Mouse (Mus musculus): ENCODE measurements around the gene Psmc1. TPM values are rescaled to one million over a fixed set of nuclear protein-coding genes. Genes with fewer than 3 reads are reported as not detected.

The Psmc1 gene
- total and polyA plus RNA-seq, 2 experiments from 2014 or later: 163 to 202 TPM

DNA sequence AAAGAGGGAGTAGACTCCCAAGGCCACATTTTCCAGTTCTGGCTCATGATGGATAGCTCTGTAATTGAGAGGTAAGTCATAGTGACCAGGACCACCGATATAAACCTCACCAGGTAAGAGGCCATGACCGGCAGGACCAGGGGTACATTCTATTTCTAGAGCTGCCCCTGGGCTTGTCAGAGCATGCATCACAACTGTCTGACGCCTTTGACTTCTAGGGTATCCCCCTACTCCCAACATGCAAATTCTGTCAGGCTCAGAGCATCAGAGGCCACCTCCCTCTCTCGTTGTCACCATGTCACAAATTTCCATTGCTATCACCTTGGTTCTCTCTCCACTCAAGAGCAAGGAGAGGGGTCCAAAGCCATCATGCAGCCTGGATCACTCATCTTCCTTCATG lies 19.2 kb upstream of the Psmc1 start:
- TF ChIP-seq EP300 (IDR thresholded peaks at IDR 0.05; ENCODE audit: low read depth) (no peak), CTCF (IDR thresholded peaks at IDR 0.05; ENCODE audit: low read depth) (no peak)
- Histone ChIP-seq H3K4me2 (ENCODE audit: low read depth, low read length) (no peak overlapping the region), H3K27me3 (ENCODE audit: control insufficient read depth, insufficient read depth, low read length) (no peaks in the 10 kb centered on the region), H3K9ac (replicated peaks; ENCODE audit: low read depth, low read length) (no peak overlapping the region), H3K4me3 (ENCODE audit: low read depth, low read length) (no peak overlapping the region), H3K36me3 (replicated peaks; ENCODE audit: control insufficient read depth, insufficient read depth, low read length) (no peaks in the 10 kb centered on the region), H3K4me1 (ENCODE audit: control insufficient read depth, insufficient read depth) (no peaks in the 10 kb centered on the region), H3K9me3 (replicated peaks; ENCODE audit: control insufficient read depth, low read length) (no peaks in the 10 kb centered on the region), H3K27ac (ENCODE audit: low read depth) (no peak overlapping the region)
- ATAC-seq (ENCODE audit: insufficient read depth, low read depth) (no peak), DNase-seq (ENCODE audit: low spot score) (no peak)
- whole genome bisulfite sequencing: 80% methylated on average over 4 of the region's 4 CpGs

DNA sequence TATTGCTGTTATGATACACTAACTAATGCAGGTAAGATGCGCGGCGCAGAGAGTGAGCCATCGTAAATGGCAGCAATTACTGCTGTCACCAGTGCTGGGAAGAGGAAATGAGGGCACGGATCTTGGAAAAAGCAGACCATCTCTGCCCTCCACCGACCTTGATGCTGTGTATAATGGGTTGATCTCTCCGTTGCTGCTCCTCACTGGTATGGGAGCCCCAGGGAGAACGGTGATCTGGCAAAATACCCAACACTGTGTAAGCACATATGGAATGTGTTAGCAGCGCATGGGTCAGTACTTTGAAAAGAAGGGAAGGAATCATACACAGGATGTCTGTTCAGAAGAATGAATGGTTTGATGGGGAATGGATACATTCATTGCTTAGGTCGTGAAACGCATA lies 16.9 kb upstream of the Psmc1 start:
- Histone ChIP-seq H3K27me3 (ENCODE audit: control insufficient read depth, insufficient read depth, low read length) (no peaks in the 10 kb centered on the region), H3K9me3 (replicated peaks; ENCODE audit: control insufficient read depth, low read length) (no peaks in the 10 kb centered on the region), H3K4me3 (ENCODE audit: low read depth, low read length) (no peak overlapping the region), H3K9ac (replicated peaks; ENCODE audit: low read depth, low read length) (no peak overlapping the region), H3K4me2 (ENCODE audit: low read depth, low read length) (no peak overlapping the region), H3K4me1 (ENCODE audit: control insufficient read depth, insufficient read depth) (no peaks in the 10 kb centered on the region), H3K27ac (ENCODE audit: low read depth) (no peak overlapping the region), H3K36me3 (replicated peaks; ENCODE audit: control insufficient read depth, insufficient read depth, low read length) (no peaks in the 10 kb centered on the region)
- DNase-seq (ENCODE audit: low spot score) (no peak), ATAC-seq (ENCODE audit: insufficient read depth, low read depth) (no peak)
- TF ChIP-seq CTCF (IDR thresholded peaks at IDR 0.05; ENCODE audit: low read depth) (no peak), EP300 (IDR thresholded peaks at IDR 0.05; ENCODE audit: low read depth) (no peak)
- 77% methylated on average over 11 of the region's 11 CpGs for WGBS

DNA sequence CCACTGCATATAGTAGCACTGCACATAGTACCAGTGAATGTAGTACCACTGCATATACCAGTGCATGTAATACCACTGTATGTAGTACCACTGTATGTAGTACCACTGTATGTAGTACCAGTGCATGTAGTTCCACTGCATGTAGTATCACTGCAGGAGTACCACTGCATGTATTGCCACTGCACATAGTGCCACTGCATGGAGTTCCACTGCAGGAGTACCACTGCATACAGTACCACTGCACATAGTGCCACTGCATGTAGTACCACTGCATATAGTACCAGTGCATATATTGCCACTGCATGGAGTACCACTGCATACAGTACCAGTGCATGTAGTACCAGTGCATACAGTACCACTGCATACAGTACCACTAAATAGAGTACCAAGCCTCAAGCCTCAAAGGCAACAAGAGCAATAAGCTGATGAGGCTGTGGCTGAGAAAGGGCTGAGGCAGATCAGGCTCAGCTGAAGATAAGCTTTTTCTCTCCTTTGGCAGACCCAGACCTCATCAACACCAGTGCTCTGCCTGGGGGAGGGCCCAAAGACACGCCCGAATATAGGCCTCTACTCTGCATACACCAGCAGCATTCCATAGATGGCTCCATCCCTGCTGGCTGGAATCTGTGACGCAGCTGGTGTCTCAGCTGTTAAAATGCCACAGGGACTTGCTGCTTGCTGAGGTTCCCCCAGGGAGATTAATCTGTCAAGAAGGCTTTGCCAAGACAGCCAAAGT lies 9.8 kb upstream of the Psmc1 start:
- Histone ChIP-seq H3K4me2 (ENCODE audit: low read depth, low read length) (no peak overlapping the region), H3K9me3 (replicated peaks; ENCODE audit: control insufficient read depth, low read length) (no peaks in the 10 kb centered on the region), H3K27ac (ENCODE audit: low read depth) (no peak overlapping the region), H3K4me3 (ENCODE audit: low read depth, low read length) (no peak overlapping the region), H3K9ac (replicated peaks; ENCODE audit: low read depth, low read length) (no peak overlapping the region), H3K4me1 (ENCODE audit: control insufficient read depth, insufficient read depth) (no peaks in the 10 kb centered on the region), H3K27me3 (ENCODE audit: control insufficient read depth, insufficient read depth, low read length) (no peaks in the 10 kb centered on the region), H3K36me3 (replicated peaks; ENCODE audit: control insufficient read depth, insufficient read depth, low read length) (no peaks in the 10 kb centered on the region)
- no peak for TF ChIP-seq EP300 (IDR thresholded peaks at IDR 0.05; ENCODE audit: low read depth)
- no peak for TF ChIP-seq CTCF (IDR thresholded peaks at IDR 0.05; ENCODE audit: low read depth)
- ATAC-seq (ENCODE audit: insufficient read depth, low read depth) (peak; percentile 49; the same call in 1 of the 2 replicates), DNase-seq (ENCODE audit: low spot score) (no peak)
- 39% methylated on average over 3 of the region's 3 CpGs for WGBS

DNA sequence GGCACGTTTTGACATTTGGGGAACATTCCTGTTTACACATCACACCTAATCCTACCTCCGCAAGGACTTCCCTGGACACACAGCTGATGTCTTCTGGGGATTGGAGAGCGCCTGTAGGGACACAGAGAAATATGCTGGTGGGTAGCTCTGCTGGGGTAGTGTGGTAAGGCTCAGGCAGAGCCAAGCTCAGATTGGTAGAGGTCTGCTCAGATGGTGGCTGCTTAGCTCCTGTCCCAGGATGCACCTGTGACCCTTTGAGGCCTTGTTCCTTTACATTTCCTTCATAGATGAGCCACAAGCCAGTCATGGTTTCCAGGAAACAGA lies 9.3 kb upstream of the Psmc1 start:
- no peaks in the 10 kb centered on the region for H3K9me3 ChIP-seq (replicated peaks; ENCODE audit: control insufficient read depth, low read length)
- TF ChIP-seq CTCF (IDR thresholded peaks at IDR 0.05; ENCODE audit: low read depth) (no peak), EP300 (IDR thresholded peaks at IDR 0.05; ENCODE audit: low read depth) (no peak)
- no peak overlapping the region for H3K4me2 ChIP-seq (ENCODE audit: low read depth, low read length)
- DNase-seq (ENCODE audit: low spot score) (no peak), ATAC-seq (ENCODE audit: insufficient read depth, low read depth) (no peak)
- H3K27ac ChIP-seq (ENCODE audit: low read depth): no peak overlapping the region
- no peaks in the 10 kb centered on the region for H3K4me1 ChIP-seq (ENCODE audit: control insufficient read depth, insufficient read depth)
- H3K36me3 ChIP-seq (replicated peaks; ENCODE audit: control insufficient read depth, insufficient read depth, low read length): no peaks in the 10 kb centered on the region
- H3K9ac ChIP-seq (replicated peaks; ENCODE audit: low read depth, low read length): no peak overlapping the region
- no peaks in the 10 kb centered on the region for H3K27me3 ChIP-seq (ENCODE audit: control insufficient read depth, insufficient read depth, low read length)
- 54% methylated on average over 3 of the region's 3 CpGs for WGBS
- H3K4me3 ChIP-seq (ENCODE audit: low read depth, low read length): no peak overlapping the region

DNA sequence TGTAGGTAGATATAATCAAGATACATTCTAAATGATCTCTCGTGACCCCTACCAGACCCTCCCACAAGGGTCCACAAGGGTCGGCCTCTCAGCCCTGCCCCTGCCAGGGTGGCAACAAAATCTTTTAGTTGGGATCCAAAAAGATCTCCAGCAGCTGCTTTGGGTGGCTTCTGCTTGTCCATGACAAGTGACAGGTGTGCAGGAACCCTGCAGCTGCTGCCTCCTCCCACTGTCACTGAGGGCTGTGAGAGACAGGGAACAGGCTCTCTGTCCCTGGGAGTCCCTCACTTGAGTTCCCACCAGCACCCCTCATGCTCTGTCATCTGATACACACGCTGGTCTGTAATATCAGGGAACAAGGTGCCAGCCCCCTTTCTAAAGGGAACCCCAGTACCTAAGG lies 8.3 kb upstream of the Psmc1 start:
- ATAC-seq (ENCODE audit: insufficient read depth, low read depth): no peak
- no peaks in the 10 kb centered on the region for H3K36me3 ChIP-seq (replicated peaks; ENCODE audit: control insufficient read depth, insufficient read depth, low read length)
- no peaks in the 10 kb centered on the region for H3K9me3 ChIP-seq (replicated peaks; ENCODE audit: control insufficient read depth, low read length)
- no peaks in the 10 kb centered on the region for H3K4me1 ChIP-seq (ENCODE audit: control insufficient read depth, insufficient read depth)
- H3K9ac ChIP-seq (replicated peaks; ENCODE audit: low read depth, low read length): no peak overlapping the region
- no peak overlapping the region for H3K4me3 ChIP-seq (ENCODE audit: low read depth, low read length)
- WGBS: 54% methylated on average over 3 of the region's 3 CpGs
- H3K27me3 ChIP-seq (ENCODE audit: control insufficient read depth, insufficient read depth, low read length): no peaks in the 10 kb centered on the region
- no peak overlapping the region for H3K27ac ChIP-seq (ENCODE audit: low read depth)
- TF ChIP-seq EP300 (IDR thresholded peaks at IDR 0.05; ENCODE audit: low read depth) (no peak), CTCF (IDR thresholded peaks at IDR 0.05; ENCODE audit: low read depth) (no peak)
- no peak overlapping the region for H3K4me2 ChIP-seq (ENCODE audit: low read depth, low read length)
- no peak for DNase-seq (ENCODE audit: low spot score)

DNA sequence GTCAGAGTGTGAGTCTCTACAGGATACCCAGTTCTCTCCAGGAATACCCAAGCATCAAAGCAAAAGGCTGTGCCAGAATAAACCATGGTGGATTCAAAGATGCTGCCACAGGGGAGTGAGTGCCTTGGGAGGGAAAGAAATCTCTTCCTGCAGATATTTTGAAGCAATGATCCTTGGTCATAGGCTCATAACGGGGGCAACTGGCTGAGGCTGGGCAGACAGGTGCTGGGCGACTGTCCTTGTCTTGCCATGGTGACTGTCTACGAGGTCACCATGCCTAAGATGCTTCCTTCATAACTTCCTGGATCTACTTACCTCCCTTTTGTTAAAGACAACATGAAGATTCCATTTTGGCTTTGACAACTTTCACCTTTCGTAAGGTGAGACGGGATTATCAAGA lies 5.4 kb upstream of the Psmc1 start:
- H3K27me3 ChIP-seq (ENCODE audit: control insufficient read depth, insufficient read depth, low read length): 0 out of 2 replicates have a peak, but pooled peaks cover 2% of the 10 kb centered on the region
- TF ChIP-seq CTCF (IDR thresholded peaks at IDR 0.05; ENCODE audit: low read depth) (no peak), EP300 (IDR thresholded peaks at IDR 0.05; ENCODE audit: low read depth) (no peak)
- H3K36me3 ChIP-seq (replicated peaks; ENCODE audit: control insufficient read depth, insufficient read depth, low read length): no peaks in the 10 kb centered on the region
- no peak overlapping the region for H3K4me2 ChIP-seq (ENCODE audit: low read depth, low read length)
- DNase-seq (ENCODE audit: low spot score) (no peak), ATAC-seq (ENCODE audit: insufficient read depth, low read depth) (no peak)
- H3K4me1 ChIP-seq (ENCODE audit: control insufficient read depth, insufficient read depth): no peaks in the 10 kb centered on the region
- 77% methylated on average over 5 of the region's 5 CpGs for WGBS
- H3K27ac ChIP-seq (ENCODE audit: low read depth): no peak overlapping the region
- H3K9me3 ChIP-seq (replicated peaks; ENCODE audit: control insufficient read depth, low read length): no peaks in the 10 kb centered on the region
- H3K9ac ChIP-seq (replicated peaks; ENCODE audit: low read depth, low read length): no peak overlapping the region
- H3K4me3 ChIP-seq (ENCODE audit: low read depth, low read length): no peak overlapping the region
